Mouse (Mus musculus) cortical plate, adult 2 months (tissue): ENCODE results near the gene Itih5.

ENCODE experiments used
- CTCF ChIP-seq: fragments of 200-500 bp; IDR thresholded peaks from 2 replicates; pipeline ENCODE4 v1.5.1; 2011; ENCODE audit warnings: mild to moderate bottlenecking, control low read depth, low read length; ENCODE audit not compliant: insufficient read depth; ENCODE audit errors: extremely low read depth
- POLR2A ChIP-seq: fragments of 200-500 bp; IDR thresholded peaks from 2 replicates; pipeline ENCODE4 v1.6.1; 2011; ENCODE audit warnings: mild to moderate bottlenecking, low read length, control low read depth; ENCODE audit not compliant: insufficient read depth; ENCODE audit errors: extremely low read depth

DNA sequence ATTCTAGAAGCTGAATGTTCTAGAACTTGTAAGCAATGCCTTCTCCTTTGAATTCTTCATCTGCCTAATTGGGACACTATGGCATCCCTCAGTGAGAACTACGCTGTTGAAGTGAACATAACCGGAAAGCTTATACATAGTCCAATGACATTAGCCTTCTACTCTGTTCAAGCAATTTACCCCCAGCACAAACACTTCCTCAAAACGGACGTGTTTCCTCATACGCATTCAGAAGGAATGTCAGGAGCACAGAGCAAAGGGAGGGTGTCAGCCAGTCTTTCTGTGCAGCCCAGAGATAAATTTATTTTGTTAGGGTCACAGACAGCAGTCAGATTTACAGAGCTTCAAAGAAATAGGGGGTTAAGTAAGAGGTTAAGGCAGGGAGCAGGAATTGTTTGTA lies 108.0 kb downstream of the Itih5 start:
- TF ChIP-seq POLR2A (no peak), CTCF (no peak)
